Mouse (Mus musculus) ovary, postnatal 14 days (tissue): Measurements from ENCODE around the gene Abcc1.

Source experiments
- DNase-seq: peaks from one replicate; pipeline ENCODE4 v3.0.0; 2022; ENCODE audit warnings: low spot score

Gene Abcc1

DNA sequence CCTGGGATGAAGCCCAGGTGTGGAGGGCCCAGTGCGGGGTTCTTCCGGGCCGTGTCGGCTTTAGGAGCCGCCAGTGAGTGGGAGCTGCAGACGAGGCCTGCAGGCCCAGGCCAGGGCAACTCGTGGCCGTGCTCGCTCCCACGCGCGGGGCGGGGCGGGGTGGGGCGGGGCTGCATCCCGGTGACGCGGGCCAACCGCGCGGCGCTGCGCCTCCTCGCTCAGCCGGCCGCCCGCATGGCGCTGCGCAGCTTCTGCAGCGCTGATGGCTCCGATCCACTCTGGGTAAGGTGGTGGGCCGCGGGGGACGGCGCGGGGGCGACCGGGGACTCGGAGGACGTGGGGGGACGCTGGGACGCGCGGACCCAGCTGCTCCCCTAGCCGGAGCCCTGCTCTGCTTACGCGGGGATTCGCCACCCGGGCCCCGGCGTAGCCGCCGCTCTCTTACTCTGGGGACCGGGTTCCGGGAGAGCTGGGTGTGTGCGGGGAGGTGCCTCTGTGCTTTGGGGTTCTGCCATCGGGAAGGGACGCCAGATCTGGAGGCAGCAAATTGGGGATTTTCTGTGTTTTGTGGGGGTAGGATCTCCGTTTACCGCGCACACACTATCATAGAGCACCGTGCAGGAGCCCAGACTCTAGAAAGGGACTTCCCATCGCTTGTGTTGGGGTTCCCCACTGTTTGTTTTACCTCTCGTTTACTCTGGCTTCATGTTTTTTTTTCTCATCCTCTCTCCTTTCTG is at the start of gene Abcc1:
Abcc1 (plus strand) TSS at position 197 of the 737 bp plus-strand sequence.
- peak; percentile 65 for DNase-seq

DNA sequence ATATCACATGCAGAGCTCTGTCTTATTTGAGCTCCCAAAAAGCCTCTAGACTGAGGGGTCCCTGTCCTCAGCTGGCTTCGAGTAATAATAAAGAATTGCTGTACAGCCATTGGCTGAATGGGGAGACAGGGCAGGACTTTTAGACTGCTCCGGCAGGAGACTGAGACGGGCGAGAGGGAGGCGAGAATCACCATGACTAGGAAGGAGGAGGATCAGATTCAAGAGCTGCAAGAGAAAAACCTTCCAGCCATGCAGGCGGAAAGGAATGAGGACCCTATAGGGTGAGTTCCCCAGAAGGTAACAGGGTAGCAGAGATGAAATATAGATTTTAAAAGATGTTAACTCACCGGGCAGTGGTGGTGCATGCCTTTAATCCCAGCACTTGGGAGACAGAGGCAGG is 48.4 kb upstream of the Abcc1 start:
- DNase-seq, result no peak

DNA sequence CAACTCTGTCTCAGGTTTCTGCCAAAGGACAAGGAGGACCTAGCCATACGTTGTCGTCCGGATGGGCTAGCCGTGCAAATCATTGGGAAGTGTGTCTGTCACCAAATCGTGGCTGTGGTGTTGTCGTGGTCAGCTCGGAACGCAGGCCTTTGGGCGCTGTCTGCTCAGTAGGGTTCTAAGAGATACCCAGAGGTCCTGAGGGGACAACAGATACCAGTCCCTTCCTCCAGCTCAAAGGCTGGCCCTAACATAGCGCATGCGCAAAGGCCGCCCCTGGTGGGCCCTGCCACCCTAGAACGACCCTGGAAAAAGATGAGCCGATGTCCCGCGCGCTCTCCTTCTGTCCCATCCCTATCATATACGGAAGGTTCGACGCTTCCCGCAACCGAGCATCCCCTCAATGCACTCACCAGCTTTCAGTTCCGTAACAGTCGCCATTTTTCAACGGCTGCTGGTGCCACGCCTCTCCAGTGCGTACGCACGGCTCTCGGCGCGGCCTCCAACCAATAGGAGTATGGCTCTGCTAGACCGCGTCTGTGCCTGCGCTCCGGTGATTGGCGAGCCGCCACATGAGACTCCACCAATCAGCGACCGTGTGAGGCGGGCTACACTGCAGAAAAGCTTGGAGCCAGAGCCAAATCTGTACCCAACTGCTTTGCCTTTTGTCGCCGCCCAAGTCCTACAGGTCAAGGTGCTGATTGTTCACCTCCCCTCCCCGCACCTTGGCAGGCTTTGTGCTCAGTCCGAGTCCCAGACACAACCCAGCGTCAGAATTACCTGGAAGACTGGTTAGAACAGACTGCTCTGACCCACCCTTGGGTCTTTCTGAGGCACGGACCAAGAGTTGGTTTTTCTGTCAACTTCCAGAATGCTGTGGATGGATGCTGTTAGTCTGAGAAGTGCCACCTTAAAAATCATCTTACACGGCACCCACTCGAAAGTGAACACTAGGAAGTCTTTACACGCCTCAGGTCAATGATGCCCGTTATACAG is 44.2 kb upstream of the Abcc1 start, which contains the start of gene Fopnl:
Fopnl (minus strand) TSS at position 522 of the 993 bp plus-strand sequence.
- peak; percentile 94 for DNase-seq

DNA sequence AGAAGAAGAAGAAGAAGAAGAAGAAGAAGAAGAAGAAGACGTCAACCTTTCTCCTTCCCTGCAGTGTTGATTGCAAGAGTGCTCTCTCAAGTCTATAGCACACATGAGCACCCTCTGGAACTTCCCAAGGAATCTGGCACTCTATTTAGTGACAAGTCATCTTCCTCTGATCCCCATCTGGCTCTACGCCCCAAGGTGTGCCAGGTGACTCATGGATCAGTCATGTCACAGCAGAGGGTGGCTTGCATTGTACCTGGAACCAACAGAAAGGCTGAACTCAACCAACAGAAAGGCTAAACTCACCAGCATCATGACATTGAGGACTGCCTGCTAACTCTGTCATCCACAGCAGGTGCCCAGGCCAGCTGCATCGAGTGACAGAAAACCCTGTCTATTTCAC is 41.7 kb upstream of the Abcc1 start:
- no peak for DNase-seq

DNA sequence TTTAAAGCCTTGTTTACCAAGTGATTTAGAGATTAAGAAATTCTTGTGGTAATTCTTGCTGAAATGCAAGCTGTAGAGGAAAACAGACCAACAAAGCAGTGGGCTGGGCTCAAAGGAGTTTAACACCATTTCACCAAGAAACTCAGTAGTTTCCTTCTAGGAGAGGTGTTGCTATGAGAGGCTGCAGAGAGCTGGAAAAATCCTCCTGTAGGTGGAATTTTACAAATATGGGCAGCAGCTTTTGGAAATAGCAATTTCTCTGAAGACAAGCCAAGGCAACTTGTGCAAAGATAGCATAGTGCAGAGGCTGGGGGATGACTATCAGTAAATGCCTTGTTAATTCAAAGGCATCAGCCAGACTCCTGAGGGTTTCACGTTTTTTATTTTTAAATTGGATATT is 40.9 kb upstream of the Abcc1 start:
- DNase-seq, result no peak

DNA sequence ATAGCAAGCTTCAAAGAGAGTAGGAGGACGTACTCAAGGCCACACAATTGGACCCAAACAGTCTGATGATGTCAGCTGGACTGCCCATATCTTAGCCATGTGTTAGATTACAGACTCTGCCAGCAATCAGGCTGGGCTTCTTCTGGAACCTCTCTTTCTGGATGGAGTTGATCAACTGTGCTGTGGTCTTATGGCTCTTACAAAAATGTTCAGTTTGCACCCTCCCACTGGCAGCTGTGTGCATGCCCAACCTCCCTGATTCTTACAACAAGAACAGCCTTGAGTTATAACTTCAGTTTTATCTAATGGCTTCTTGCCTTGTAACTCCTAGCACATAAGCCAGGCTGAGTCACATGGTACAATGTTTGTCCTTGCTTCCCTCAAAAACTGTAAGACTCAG is 33.2 kb upstream of the Abcc1 start:
- DNase-seq, result no peak

DNA sequence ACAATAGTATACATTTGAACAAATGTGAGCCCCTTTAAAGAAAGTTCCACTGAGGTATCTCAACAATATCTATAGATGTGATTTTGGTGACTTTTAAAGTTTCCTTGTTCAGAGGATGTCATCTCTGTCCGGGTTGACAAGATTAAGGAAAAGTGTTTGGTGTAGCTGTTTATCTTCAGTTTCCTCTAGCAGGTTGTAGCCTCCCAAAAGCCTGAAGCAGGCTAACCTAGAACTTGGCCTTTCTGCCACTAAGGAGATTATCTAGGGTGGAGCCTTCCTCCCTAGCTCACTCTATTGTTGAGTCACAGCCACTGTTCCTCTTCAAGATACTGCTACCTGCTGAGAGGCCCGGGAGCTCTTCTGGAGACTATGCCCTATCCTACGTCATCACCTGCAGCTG is 16.4 kb upstream of the Abcc1 start:
- no peak for DNase-seq

DNA sequence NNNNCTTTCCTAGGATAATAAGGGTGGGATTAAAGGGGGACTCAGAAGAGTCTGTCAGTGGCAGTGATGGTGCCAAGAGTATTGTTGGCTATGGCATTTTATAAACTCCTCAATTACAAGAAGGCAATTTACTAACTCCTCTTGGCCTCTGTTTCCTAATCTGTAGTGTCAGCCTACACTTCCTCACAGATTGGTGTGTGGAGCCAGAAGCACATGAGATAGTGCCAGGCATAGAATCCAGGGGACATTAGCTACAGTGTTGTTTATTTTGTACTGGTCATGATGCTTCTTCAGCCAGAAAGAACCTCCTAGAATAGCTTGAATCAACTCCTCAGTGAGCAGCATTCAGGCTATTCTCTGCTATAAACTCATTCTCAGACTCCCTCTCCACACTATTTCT is 9.8 kb upstream of the Abcc1 start:
- DNase-seq, result no peak

DNA sequence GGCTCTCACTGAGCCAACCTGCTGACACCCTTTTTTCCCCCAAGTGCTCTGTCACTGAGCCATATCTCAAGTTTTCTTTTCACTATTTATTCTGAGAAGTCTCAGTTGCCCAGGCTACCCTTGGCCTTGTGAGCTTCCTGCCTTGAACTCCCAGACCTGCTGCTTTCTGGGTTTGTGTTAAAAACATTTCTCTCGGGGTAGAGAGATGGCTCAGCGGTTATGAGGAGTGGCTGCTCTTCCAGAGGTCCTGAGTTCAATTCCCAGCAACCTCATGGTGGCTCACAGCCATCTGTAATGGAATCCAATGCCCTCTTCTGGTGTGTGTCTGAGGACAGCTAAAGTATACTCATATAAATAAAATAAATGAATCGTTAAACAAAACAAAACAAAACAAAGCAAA is 9.1 kb upstream of the Abcc1 start:
- DNase-seq, result no peak

DNA sequence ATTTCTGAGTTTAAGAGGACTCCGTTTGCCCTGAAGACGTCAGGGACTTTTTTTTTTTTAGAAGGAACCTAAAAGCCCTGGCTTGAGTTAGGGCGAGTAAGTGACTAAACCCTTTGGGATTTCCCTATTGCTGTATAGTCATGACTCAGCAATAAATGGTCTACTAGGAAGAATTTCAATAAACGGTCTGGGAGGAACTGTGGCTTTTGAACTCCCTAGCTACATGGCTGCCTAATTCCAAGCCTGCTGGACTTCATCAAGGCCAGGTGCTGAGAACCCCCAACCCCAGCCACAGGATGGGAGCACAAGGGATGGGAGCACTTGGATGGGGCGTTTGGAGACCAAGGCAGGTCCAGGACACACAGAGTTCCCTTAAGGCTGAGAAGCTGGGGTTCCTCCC is 8.7 kb upstream of the Abcc1 start:
- no peak for DNase-seq

DNA sequence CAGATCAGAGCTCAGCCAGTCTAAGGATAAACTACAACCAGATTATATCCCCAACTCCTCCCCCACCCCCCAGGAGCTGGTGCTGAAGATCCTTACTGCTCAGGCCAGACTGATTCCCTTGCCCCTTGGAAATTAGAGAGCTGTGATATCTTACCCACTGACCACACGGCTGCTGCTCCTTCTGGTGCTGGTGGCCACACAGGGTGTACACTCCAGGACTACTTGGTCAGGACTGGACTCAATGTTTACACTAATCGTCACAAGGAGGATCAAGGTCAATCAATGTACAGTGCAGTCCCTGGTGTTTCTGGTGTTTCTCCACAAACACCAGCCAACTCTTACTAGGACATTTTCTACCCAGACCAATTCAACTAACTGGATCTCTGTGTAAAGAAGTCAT is 3.5 kb upstream of the Abcc1 start:
- no peak for DNase-seq

DNA sequence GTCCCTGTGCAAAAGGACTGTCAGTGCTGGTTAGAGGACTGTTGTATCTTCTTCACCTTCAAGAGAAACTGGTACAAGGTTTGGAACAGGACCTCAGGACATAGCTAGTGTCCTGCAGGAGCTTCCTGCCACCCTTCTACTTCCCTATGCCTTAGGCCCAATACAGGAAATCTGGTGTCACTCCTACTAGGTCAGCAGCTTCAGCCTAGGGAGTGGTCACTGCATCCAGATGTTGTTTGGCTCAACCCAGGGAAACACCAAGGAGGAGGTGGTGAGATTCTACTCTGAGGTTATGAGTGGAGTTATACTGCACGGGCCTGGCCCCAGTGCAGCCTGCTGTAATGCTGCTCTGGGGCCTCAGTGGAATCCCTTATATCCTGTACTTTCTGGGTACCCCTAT is 2.8 kb upstream of the Abcc1 start:
- DNase-seq, result no peak

DNA sequence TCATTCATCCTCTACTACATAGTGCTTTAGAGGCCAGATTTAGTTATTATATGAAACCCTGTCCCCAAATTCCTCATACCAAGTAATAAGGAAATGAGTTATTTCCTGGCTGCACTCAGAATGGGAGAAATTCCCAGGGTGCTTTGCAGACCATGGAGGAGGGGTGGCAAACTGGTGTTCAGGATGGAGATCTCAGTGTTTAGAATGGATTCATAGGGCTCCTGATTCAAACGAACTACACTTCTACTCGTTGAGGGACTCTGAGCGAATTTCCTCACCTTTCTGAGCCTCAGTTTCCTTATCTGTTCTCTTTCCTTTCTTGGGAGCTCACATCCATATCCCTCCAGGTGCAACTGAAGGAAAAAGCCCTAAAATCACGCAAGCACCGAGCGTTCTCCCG is 427 bp upstream of the Abcc1 start:
- no peak for DNase-seq

DNA sequence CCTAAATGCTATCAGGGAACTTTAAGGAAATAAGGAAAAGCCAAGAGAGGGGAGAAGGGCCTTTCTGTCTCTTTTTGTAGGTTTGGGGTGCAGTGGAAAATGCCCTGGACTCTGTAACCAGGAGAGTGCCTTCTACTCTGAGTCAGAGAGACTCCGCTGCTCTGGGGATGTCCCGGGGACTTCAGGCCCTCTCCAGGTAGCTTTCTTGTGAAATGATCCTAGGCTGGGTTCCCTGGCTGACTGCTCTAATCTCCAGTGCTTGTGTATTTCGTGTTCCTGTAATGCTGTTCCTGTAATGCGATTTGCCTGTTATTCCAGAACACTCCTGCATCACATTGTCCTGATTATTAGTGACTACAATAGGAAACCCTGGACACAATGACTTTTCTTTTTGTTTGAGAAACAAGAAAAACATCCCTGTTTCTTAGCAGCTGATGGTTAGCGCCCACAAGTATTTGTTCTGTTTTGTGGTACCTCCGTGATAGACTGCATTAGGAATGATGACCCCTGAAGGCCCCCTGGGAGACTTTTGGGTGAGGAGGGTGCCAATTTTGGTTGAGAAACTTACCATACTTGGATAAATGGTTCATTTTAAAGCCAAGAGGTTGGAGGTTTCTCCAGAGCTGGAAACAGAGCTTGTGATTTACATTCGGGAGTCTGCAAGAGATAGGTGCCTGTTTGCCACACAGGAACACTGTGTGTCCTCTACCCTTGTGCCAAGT is 902 bp downstream of the Abcc1 start:
- no peak for DNase-seq

DNA sequence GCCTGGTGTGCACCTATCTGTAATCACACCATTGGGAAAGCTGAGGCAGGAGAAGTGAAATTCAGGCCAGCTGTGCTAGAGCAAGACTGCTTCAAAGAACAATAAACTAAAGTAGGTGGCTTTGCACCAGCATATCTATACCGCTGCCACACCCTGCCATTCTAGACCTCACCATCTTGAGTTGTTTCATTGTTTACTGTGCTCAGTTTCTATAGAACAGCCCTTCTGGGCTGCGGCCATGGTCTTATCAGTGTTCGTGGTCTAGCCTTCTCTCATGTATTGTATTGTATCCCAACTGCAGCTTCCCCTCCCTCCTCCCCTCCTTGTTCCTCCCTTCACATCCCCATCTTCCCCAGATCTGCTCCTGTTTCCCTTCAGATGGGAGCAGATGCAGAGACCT is 2.1 kb downstream of the Abcc1 start:
- DNase-seq, result no peak

DNA sequence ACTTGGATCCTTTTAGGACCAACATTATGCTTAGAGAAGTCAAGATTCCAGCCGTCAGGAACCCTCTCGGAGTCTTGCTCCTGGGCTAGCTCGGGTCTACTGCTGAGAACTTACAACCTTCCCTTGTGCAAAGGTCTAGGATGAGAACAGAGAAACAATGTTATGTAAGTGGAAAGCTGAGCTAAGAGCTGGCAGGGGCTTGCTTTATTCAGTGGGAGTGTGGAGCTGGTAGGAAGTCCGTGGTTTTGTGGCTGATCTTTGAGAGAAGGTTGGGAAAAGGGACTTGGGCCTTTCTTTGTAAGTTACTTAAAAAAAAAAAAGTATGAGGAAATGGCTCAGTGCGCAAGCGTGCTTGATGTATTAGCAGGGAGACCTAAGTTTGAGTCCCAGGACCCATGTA is 2.7 kb downstream of the Abcc1 start:
- no peak for DNase-seq

DNA sequence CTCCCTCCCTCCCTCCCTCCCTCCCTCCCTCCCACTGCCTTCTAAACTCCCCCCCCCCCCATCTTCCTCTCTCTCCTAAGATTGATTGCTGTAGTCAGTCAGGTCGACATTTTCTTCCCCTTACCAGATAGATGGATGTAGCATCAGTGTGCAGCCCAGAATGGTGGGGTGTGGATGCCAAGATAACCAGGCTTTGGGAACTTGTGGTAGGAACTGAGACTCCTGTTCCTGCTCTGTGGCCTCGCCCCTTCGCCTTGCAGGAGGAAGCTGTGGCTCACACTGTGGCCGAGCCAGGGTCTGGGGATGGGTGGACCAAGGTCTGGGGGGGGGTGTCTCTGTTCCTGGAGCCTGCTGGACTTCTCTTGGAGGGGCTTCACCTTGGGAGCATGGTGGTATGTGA is 4.1 kb downstream of the Abcc1 start:
- DNase-seq, result no peak

DNA sequence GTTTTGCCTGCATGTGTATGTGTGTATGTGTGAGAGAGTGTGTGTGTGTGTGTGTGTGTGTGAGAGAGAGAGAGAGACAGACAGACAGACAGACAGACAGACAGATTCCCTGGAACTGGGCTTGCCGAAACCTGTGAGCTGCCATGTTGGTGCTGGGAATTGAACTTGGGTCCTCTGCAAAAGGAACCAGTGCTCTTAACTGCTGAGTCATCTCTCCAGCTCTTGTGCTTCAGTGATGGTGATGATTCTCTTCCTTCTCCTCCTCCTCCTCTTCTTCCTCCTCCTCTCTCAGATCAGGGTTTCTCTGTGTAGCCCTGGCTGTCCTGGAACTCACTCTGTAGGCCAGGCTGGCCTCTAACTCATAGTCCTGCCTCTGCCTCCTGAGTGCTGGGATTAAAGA is 4.7 kb downstream of the Abcc1 start:
- DNase-seq, result no peak

DNA sequence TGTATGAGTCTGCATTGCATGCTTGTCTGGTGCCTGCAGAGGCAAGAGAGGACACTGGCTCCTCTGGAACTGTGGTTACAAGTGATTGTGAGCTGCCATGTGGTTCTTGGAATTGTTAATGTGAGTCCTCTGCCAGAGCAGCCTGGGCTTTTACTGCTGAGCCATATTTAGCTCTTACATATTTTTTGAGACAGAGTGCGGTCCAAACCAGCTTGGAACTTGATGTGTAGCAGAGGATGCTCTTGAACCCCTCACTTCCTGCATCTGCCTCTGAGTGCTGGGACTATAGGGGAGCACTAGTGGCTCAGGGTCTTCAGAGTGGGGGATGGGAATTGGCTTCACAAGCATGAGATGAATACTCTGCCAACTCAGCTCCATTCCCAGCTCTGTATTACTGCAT is 10.0 kb downstream of the Abcc1 start:
- no peak for DNase-seq

DNA sequence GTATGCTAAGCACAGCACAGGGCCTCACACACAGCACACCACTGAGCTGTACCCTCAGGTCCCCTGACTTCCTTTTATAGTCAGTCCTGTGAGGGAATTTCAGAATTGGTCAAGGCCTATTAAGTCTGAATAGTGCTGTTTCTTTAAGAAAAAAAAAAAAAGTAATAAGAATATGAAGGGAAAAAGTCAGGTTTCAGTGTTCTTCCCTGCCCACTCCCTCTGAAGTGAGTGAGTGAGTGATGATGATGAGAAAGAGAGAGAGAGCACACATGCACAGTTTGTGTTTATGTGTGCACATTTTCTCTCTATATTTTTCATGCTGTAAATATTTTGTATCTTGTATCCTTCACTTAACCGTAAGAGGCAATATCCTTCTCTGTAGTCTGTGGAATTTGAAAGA is 11.0 kb downstream of the Abcc1 start:
- no peak for DNase-seq

DNA sequence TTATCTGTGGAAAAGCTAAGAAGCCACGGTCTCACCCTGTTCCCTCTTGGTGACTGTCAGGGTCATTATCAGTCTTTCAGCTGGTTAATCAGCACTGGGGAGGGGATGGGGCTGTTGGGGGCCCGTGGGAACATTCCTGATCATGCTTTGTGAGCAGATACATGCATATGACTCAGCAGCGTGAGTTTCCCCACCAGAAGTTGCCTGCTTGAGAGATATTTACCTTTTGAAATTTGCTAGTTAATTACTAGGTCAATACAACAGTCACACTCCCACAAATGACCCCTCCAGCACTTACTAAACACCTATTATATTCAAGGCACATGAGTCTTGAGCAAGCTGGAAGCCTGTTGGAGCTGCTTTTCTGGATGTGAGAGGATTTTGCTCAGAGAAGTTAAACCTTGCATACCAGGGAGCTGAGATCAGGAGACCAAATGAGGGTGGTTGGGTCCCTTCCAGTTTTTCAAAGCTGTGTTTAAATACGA is 11.5 kb downstream of the Abcc1 start:
- no peak for DNase-seq

DNA sequence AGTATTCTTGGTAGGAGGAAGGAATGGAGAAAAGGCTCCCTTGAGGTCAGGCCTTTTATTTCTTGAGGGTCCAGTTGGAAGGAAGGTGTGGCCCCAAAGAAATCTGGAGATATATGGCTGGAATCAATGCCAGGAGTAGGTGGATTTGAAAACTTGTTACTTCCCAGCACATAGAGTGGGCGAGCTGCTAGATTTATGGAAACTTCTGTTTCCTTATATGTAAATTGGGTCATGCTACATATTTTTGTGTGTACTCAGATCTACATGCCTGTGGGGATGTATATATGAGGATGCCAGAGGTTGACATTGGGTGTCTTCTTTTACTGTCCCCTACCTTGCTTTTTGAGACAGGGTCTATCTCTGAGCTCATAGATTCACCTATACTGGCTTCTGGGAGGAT is 14.6 kb downstream of the Abcc1 start:
- no peak for DNase-seq
